Mouse (Mus musculus) left cerebral cortex, postnatal 14 days (tissue): Measurements from ENCODE around the gene Bcor. TPM values are rescaled to one million over a fixed set of nuclear protein-coding genes. Genes with fewer than 3 reads are reported as not detected.

Experiments used
- DNase-seq, 2 experiments: peaks; one replicate each; pipeline ENCODE4 v3.0.0; 2021 to 2022; ENCODE audit warnings: low spot score in 2 of 2, mixed read lengths in 1 of 2
- intact Hi-C: fragments of 180-260 bp; cut with DNase I; formaldehyde crosslinking; loops from one replicate; pipeline ENCODE4 v1.15.1; 2025
- total RNA-seq, 2 experiments: library from RNA; stranded (reverse); gene quantifications; 2 replicates each; pipeline ENCODE4 v1.2.3; 2021

The Bcor gene
- total RNA-seq, 2 experiments from 2014 or later: 27.1 to 27.4 TPM

GRCm38 (mm10) chrX:12153141-12154095, 6.7 kb downstream of the Bcor start:
- DNase-seq: no peak

GRCm38 (mm10) chrX:12151996-12152904, 7.9 kb downstream of the Bcor start:
- DNase-seq: no peak
- intact Hi-C loops: loop anchor here (10.0 kb wide), 2 partner anchors 147 to 487 kb away; no protein-coding TSS in a partner anchor

More at GRCm38 (mm10) chrX:12153141-12154095, 6.7 kb downstream of the Bcor start:
- intact Hi-C loops: loop anchor here (10.0 kb wide), 2 partner anchors 149 to 489 kb away; no protein-coding TSS in a partner anchor

GRCm38 (mm10) chrX:12151269-12151995, 8.7 kb downstream of the Bcor start:
- DNase-seq: peak; percentile 54 to 62
- intact Hi-C loops: loop anchor here (10.0 kb wide), 2 partner anchors 147 to 487 kb away; no protein-coding TSS in a partner anchor

GRCm38 (mm10) chrX:12150425-12150824, 9.7 kb downstream of the Bcor start:
- DNase-seq: no peak
- intact Hi-C loops: loop anchor here (10.0 kb wide), 2 partner anchors 146 to 486 kb away; no protein-coding TSS in a partner anchor

GRCm38 (mm10) chrX:12146263-12146662, 13.9 kb downstream of the Bcor start:
- intact Hi-C loops: no loop called here
- no peak for DNase-seq

- intact Hi-C loops: no loop called here
- DNase-seq: no peak
Measured at GRCm38 (mm10) chrX:12142832-12143231, 17.3 kb downstream of the Bcor start.

- intact Hi-C loops: no loop called here
- DNase-seq: no peak
Measured at GRCm38 (mm10) chrX:12140086-12140740, 19.9 kb downstream of the Bcor start.

- no peak for DNase-seq
- intact Hi-C loops: loop anchor here (5.0 kb wide), 1 partner anchor 61 kb away; no protein-coding TSS in a partner anchor
Measured at GRCm38 (mm10) chrX:12138266-12138665, 21.9 kb downstream of the Bcor start.

- DNase-seq: no peak
Measured at GRCm38 (mm10) chrX:12137121-12137521, 23.0 kb downstream of the Bcor start.

GRCm38 (mm10) chrX:12136261-12137101, 23.7 kb downstream of the Bcor start:
- intact Hi-C loops: loop anchor here (5.0 kb wide), 1 partner anchor 59 kb away; no protein-coding TSS in a partner anchor
- DNase-seq: no peak

More at GRCm38 (mm10) chrX:12137121-12137521, 23.0 kb downstream of the Bcor start:
- intact Hi-C loops: loop anchor here (5.0 kb wide), 1 partner anchor 60 kb away; no protein-coding TSS in a partner anchor

GRCm38 (mm10) chrX:12135121-12136111, 24.7 kb downstream of the Bcor start:
- DNase-seq: peak; percentile 34 to 61
- intact Hi-C loops: loop anchor here (5.0 kb wide), 1 partner anchor 58 kb away; no protein-coding TSS in a partner anchor

GRCm38 (mm10) chrX:12134541-12134940, 25.6 kb downstream of the Bcor start:
- intact Hi-C loops: no loop called here
- DNase-seq: peak; percentile 50 to 57

- intact Hi-C loops: no loop called here
- DNase-seq: no peak
Measured at GRCm38 (mm10) chrX:12133836-12134431, 26.2 kb downstream of the Bcor start.

- DNase-seq: no peak
- intact Hi-C loops: no loop called here
Measured at GRCm38 (mm10) chrX:12133178-12133835, 26.8 kb downstream of the Bcor start.

GRCm38 (mm10) chrX:12132541-12133177, 27.5 kb downstream of the Bcor start:
- intact Hi-C loops: no loop called here
- DNase-seq: no peak
